Mouse (Mus musculus): Measurements from ENCODE around the gene Ganc.

DNA sequence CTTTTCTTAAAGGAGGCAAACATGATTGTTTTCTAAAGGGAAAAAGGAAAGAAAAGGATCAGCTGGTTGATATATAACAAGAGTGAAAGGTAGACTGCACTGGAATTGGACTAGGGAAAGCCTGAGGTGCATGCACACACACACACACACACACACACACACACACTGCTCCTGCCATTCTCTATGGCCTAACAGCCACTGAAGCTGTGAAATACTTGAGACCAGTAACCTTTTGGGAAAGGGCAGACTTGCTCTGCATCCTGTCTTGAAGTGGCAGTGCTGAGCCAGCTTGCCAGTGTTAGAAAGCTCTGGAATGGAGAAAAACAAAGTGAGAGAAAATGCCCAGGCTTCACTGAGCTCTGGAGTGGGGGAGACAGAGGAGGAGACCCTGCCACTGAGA is 64.3 kb downstream of the Ganc start:
- no peak for TF ChIP-seq CTCF (IDR thresholded peaks at IDR 0.05; ENCODE audit: borderline replicate concordance, insufficient read depth, low read length)
- TF ChIP-seq POLR2A (IDR thresholded peaks at IDR 0.05; ENCODE audit: low read depth, low read length), result no peak
